Mouse (Mus musculus): ENCODE results near the gene Cfap45. TPM values are rescaled to one million over a fixed set of nuclear protein-coding genes. Genes with fewer than 3 reads are reported as not detected.

Cfap45 gene
- polyA plus RNA-seq, 1 experiment from 2014 or later, result 1.3 TPM

DNA sequence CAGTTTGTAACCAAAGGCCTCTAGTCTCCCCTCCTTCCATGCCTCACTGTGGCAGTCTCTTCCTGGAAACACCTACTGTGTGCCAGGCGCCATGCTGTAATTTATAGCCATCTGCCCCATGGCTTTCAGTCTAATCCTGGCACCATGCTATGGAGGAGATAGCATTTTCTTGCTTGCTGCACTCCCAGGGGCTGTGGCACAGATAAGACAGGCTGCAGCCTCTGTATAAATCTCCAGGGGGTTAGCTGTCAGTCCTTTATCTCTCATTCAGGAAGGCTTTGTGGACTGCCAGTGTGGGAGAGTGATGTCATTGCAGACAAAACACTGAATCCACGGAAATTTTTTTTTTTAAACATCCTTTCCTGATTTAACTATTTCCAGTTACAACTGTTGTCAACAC lies 12.4 kb upstream of the Cfap45 start:
- DNase-seq (ENCODE audit: low spot score) (no peak), ATAC-seq (ENCODE audit: insufficient number of reproducible peaks, low FRiP score, low TSS enrichment, low read depth) (no peak)
- Histone ChIP-seq H3K36me3 (ENCODE audit: control insufficient read depth, insufficient read depth, low read length) (no peaks in the 10 kb centered on the region), H3K4me3 (ENCODE audit: low read depth, low read length) (no peak overlapping the region), H3K9ac (ENCODE audit: low read length) (no peak overlapping the region), H3K4me1 (ENCODE audit: control insufficient read depth, insufficient read depth, low read length) (peaks cover 8% of the 10 kb centered on the region), H3K9me3 (ENCODE audit: control insufficient read depth, low read length) (no peaks in the 10 kb centered on the region), H3K4me2 (ENCODE audit: low read depth, severe bottlenecking) (no peak overlapping the region), H3K27me3 (ENCODE audit: control insufficient read depth, insufficient read depth, low read length) (no peaks in the 10 kb centered on the region), H3K27ac (replicated peaks; ENCODE audit: low read depth, low read length) (no peak overlapping the region)
- 69% methylated on average over 2 of the region's 2 CpGs for WGBS

DNA sequence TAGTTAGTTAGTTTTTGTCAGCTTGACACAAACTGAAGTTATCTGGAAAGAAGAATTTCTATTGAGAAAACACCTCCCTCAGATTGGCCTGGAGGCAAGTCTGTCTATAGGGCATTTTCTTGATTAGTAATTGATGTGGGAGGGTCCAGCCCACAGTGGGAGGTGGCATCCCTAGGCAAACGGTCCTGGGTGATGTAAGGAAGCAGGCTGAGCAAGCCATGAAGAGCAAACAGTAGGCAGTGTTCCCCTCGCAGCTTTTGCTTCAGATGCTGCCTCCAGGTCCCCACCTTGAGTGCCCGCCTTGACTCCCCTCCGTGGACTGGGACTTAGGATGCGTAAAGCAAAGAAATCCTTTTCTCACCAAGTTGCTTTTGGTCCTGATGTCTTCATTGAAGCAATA lies 11.4 kb upstream of the Cfap45 start:
- Histone ChIP-seq H3K27me3 (ENCODE audit: control insufficient read depth, insufficient read depth, low read length) (no peaks in the 10 kb centered on the region), H3K4me1 (ENCODE audit: control insufficient read depth, insufficient read depth, low read length) (0 out of 2 replicates have a peak, but pooled peaks cover 2% of the 10 kb centered on the region), H3K36me3 (ENCODE audit: control insufficient read depth, insufficient read depth, low read length) (no peaks in the 10 kb centered on the region), H3K9ac (ENCODE audit: low read length) (no peak overlapping the region), H3K27ac (replicated peaks; ENCODE audit: low read depth, low read length) (no peak overlapping the region), H3K9me3 (ENCODE audit: control insufficient read depth, low read length) (no peaks in the 10 kb centered on the region), H3K4me3 (ENCODE audit: low read depth, low read length) (no peak overlapping the region), H3K4me2 (ENCODE audit: low read depth, severe bottlenecking) (no peak overlapping the region)
- ATAC-seq (ENCODE audit: insufficient number of reproducible peaks, low FRiP score, low TSS enrichment, low read depth) (no peak), DNase-seq (ENCODE audit: low spot score) (no peak)
- WGBS, result 77% methylated on average over 5 of the region's 5 CpGs

DNA sequence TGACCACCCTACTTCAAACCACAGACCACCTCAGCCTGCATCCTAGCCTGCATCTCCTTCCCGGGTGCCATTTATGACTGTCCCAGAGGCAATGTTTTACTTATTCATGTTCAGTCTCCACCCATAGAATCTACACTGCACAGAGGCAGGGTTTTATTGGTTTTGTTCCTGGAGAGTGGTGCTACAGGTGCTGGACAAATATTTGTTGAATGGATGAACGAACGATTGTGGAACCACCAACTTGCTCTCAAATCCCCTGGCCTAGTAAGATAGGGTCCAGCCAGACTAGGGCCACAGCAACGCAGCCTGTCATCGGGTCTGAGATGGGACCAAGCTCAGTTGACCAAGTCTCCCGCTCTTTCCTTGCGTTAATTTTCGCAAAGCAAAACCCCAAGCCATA lies 10.6 kb upstream of the Cfap45 start:
- H3K36me3 ChIP-seq (ENCODE audit: control insufficient read depth, insufficient read depth, low read length), result no peaks in the 10 kb centered on the region
- 55% methylated on average over 8 of the region's 8 CpGs for WGBS

DNA sequence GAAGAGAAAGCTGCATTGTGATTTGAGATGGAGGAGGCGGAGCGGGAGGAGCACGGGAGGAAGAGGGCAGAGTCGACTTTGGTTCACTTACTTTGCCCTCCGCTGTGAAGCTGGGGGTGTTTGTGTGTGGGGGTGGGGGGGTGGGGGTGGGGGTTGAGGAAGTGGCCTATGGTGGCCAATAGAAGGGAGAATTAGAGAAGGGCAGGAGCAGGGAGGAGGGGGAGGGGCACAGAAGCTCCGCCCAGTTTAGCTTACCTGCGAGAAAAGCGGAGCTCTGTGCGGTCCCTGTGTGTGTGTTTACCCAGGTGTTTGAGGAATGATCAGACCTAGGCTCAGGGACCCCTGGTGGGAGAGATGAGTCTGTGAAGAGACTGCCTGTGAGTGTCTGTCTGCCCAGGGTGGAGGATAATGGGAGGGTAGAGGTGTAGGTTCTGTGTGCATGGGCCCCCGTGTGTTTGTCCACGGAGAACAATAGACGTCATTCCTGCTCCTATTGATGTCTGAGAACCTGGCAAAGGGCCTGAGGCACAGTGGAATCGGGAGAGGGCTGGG lies 10.1 kb upstream of the Cfap45 start:
- Histone ChIP-seq H3K27me3 (ENCODE audit: control insufficient read depth, insufficient read depth, low read length) (no peaks in the 10 kb centered on the region), H3K9ac (ENCODE audit: low read length) (no peak overlapping the region), H3K4me2 (ENCODE audit: low read depth, severe bottlenecking) (no peak overlapping the region), H3K4me1 (ENCODE audit: control insufficient read depth, insufficient read depth, low read length) (0 out of 2 replicates have a peak, but pooled peaks cover 2% of the 10 kb centered on the region), H3K9me3 (ENCODE audit: control insufficient read depth, low read length) (no peaks in the 10 kb centered on the region), H3K4me3 (ENCODE audit: low read depth, low read length) (no peak overlapping the region), H3K27ac (replicated peaks; ENCODE audit: low read depth, low read length) (no peak overlapping the region), H3K36me3 (ENCODE audit: control insufficient read depth, insufficient read depth, low read length) (no peaks in the 10 kb centered on the region)
- 29% methylated on average over 13 of the region's 13 CpGs for WGBS
- ATAC-seq (ENCODE audit: insufficient number of reproducible peaks, low FRiP score, low TSS enrichment, low read depth), result no peak
- DNase-seq (ENCODE audit: low spot score), result no peak

More for the DNA sequence above, 10.6 kb upstream of the Cfap45 start:
- H3K9ac ChIP-seq (ENCODE audit: low read length), result no peak overlapping the region
- H3K9me3 ChIP-seq (ENCODE audit: control insufficient read depth, low read length), result no peaks in the 10 kb centered on the region
- H3K4me1 ChIP-seq (ENCODE audit: control insufficient read depth, insufficient read depth, low read length), result 0 out of 2 replicates have a peak, but pooled peaks cover 2% of the 10 kb centered on the region
- no peak overlapping the region for H3K27ac ChIP-seq (replicated peaks; ENCODE audit: low read depth, low read length)
- no peak overlapping the region for H3K4me3 ChIP-seq (ENCODE audit: low read depth, low read length)
- no peak overlapping the region for H3K4me2 ChIP-seq (ENCODE audit: low read depth, severe bottlenecking)
- ATAC-seq (ENCODE audit: insufficient number of reproducible peaks, low FRiP score, low TSS enrichment, low read depth) (no peak), DNase-seq (ENCODE audit: low spot score) (no peak)
- H3K27me3 ChIP-seq (ENCODE audit: control insufficient read depth, insufficient read depth, low read length), result no peaks in the 10 kb centered on the region

DNA sequence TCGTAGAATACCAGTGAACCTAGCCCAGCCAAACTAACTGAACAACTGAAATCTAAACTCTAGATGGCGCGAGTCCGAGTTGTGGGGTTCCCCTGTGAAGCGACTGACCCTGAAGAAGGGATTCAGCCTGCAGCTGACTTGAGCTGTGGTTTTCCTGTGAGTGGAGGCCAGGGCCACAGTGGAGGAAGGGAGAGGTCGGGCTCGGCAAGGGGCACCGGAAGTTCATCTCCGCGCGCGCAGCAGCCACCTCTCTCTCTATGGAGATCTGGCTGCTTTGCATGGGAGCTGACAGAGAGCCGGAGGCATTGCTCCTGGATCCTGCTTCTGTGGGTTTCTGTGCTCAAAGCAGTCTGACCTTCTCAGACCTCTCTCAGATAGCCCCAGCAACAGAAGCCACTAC lies 7.6 kb upstream of the Cfap45 start:
- Histone ChIP-seq H3K4me1 (ENCODE audit: control insufficient read depth, insufficient read depth, low read length) (0 out of 2 replicates have a peak, but pooled peaks cover 2% of the 10 kb centered on the region), H3K4me3 (ENCODE audit: low read depth, low read length) (no peak overlapping the region), H3K4me2 (ENCODE audit: low read depth, severe bottlenecking) (peak overlapping the region; percentile 21; the same call in 1 of the 2 replicates), H3K36me3 (ENCODE audit: control insufficient read depth, insufficient read depth, low read length) (no peaks in the 10 kb centered on the region), H3K27ac (replicated peaks; ENCODE audit: low read depth, low read length) (no peak overlapping the region), H3K27me3 (ENCODE audit: control insufficient read depth, insufficient read depth, low read length) (no peaks in the 10 kb centered on the region), H3K9me3 (ENCODE audit: control insufficient read depth, low read length) (no peaks in the 10 kb centered on the region), H3K9ac (ENCODE audit: low read length) (0 out of 2 replicates have a peak overlapping the region, but pooled peaks have one; percentile 9)
- DNase-seq (ENCODE audit: low spot score) (peak; percentile 47), ATAC-seq (ENCODE audit: insufficient number of reproducible peaks, low FRiP score, low TSS enrichment, low read depth) (no peak)
- 30% methylated on average over 13 of the region's 13 CpGs for WGBS

DNA sequence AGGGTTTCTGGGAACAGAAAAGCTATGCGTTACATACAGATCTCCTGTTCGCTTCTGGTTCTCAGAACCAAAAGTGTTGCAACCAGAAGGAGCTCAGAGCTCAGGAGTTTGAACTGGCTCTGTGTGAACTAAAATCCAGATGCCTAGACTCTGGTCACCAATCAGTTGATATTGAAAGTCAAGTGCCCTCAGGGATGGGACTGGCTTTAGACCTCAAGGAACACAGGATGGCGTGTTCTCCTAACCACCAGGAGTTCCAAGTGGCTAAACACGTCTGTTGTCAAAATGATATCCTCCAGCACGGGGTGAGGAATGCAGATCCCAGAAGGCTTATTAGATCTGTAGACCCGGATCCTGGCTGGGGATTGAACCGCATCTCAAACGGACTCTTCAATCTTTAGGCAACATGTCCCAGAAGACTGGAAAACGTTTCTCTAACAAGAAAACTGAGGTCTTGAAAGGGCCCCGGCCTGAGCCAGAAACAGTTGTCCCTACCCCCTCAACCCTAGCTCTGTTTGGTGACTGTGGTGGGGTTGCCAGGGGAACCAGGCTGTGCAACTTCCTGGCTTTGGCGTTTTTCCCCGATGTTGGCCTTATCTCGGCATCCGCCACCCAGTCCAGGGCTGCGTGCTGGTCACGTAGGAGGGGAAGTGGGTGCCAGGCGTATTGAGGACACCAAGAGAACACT lies 6.9 kb upstream of the Cfap45 start:
- ATAC-seq (ENCODE audit: insufficient number of reproducible peaks, low FRiP score, low TSS enrichment, low read depth) (no peak), DNase-seq (ENCODE audit: low spot score) (no peak)
- Histone ChIP-seq H3K4me3 (ENCODE audit: low read depth, low read length) (no peak overlapping the region), H3K36me3 (ENCODE audit: control insufficient read depth, insufficient read depth, low read length) (no peaks in the 10 kb centered on the region), H3K9ac (ENCODE audit: low read length) (no peak overlapping the region), H3K9me3 (ENCODE audit: control insufficient read depth, low read length) (no peaks in the 10 kb centered on the region), H3K4me1 (ENCODE audit: control insufficient read depth, insufficient read depth, low read length) (0 out of 2 replicates have a peak, but pooled peaks cover 2% of the 10 kb centered on the region), H3K27me3 (ENCODE audit: control insufficient read depth, insufficient read depth, low read length) (no peaks in the 10 kb centered on the region), H3K27ac (replicated peaks; ENCODE audit: low read depth, low read length) (no peak overlapping the region), H3K4me2 (ENCODE audit: low read depth, severe bottlenecking) (no peak overlapping the region; the same call in 1 of the 2 replicates)
- WGBS, result 81% methylated on average over 17 of the region's 17 CpGs

DNA sequence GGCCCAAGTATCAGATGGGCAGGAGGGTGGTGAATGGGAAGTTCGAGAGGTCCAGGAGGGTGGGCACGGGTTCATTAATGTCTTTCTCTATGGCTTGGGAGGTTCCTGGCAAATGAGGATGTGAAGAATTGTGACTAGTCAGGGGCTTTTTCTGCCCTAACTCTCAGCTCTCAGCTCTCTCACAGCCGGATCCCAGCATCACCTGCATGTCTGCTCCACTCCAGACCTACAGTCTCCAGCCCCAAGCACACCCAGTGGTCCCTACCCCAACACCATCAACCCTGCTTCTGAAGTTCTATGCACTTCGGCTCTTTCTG lies 6.4 kb upstream of the Cfap45 start:
- Histone ChIP-seq H3K9me3 (ENCODE audit: control insufficient read depth, low read length) (no peaks in the 10 kb centered on the region), H3K4me3 (ENCODE audit: low read depth, low read length) (no peak overlapping the region), H3K27ac (replicated peaks; ENCODE audit: low read depth, low read length) (no peak overlapping the region), H3K4me1 (ENCODE audit: control insufficient read depth, insufficient read depth, low read length) (0 out of 2 replicates have a peak, but pooled peaks cover 2% of the 10 kb centered on the region), H3K36me3 (ENCODE audit: control insufficient read depth, insufficient read depth, low read length) (no peaks in the 10 kb centered on the region), H3K9ac (ENCODE audit: low read length) (no peak overlapping the region), H3K4me2 (ENCODE audit: low read depth, severe bottlenecking) (no peak overlapping the region), H3K27me3 (ENCODE audit: control insufficient read depth, insufficient read depth, low read length) (no peaks in the 10 kb centered on the region)
- DNase-seq (ENCODE audit: low spot score) (no peak), ATAC-seq (ENCODE audit: insufficient number of reproducible peaks, low FRiP score, low TSS enrichment, low read depth) (no peak)
- 76% methylated on average over 4 of the region's 4 CpGs for WGBS

DNA sequence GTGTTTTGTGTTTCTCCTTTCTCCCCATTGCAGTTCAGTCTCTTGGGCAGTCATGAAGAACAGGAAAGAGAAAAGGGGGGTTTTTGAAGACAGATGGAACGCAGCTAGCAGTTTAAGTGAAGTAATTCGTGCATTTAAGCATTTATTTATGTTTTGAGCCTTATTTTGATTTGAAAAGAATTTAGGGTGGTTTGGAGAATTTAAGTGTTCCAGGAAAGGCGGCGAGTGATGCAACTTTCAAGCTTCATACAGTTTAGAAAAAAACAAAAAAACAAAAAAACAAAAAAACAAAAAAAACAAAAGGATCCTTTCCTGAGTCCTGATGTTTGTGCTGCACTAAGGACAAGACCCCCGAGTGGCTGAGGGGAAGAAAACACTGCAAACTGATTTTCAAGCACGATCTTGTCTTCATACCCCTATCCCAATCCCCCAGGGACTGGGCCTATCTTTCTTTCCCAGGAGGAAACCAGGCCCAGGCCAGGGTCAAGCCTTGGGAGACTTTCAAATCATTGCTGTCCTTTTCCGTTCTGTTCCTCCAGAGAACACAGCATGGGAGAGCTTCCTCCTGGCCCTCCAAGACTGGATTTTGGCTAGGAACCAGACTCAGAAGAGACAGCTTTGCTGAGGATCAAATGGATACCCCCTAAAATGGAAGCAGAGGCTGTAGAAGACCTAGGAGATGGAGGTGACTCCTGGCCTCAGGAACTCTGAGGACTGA lies 5.9 kb upstream of the Cfap45 start:
- no peak overlapping the region for H3K27ac ChIP-seq (replicated peaks; ENCODE audit: low read depth, low read length)
- H3K9me3 ChIP-seq (ENCODE audit: control insufficient read depth, low read length), result no peaks in the 10 kb centered on the region
- H3K36me3 ChIP-seq (ENCODE audit: control insufficient read depth, insufficient read depth, low read length), result no peaks in the 10 kb centered on the region
- no peak overlapping the region for H3K4me3 ChIP-seq (ENCODE audit: low read depth, low read length)
- DNase-seq (ENCODE audit: low spot score) (no peak), ATAC-seq (ENCODE audit: insufficient number of reproducible peaks, low FRiP score, low TSS enrichment, low read depth) (no peak)
- 0 out of 2 replicates have a peak, but pooled peaks cover 2% of the 10 kb centered on the region for H3K4me1 ChIP-seq (ENCODE audit: control insufficient read depth, insufficient read depth, low read length)
- H3K4me2 ChIP-seq (ENCODE audit: low read depth, severe bottlenecking), result no peak overlapping the region
- WGBS, result 85% methylated on average over 7 of the region's 7 CpGs
- H3K9ac ChIP-seq (ENCODE audit: low read length), result no peak overlapping the region
- no peaks in the 10 kb centered on the region for H3K27me3 ChIP-seq (ENCODE audit: control insufficient read depth, insufficient read depth, low read length)

All from limb, embryonic 11.5 days (tissue).